Mouse (Mus musculus): ENCODE results near the gene Cirbp. TPM values are rescaled to one million over a fixed set of nuclear protein-coding genes. Genes with fewer than 3 reads are reported as not detected.

Gene Cirbp
- total RNA-seq (2021), result 10 to 100 TPM; 84.3 to 88.4 TPM
- long read RNA-seq, experiment 1, transcript Cirbp-202 (7 exons, 1,321 nt), result major isoform, 107 of 134 reads
- long read RNA-seq, experiment 1, partial matches to known transcripts, result 11 of 134 reads
- long read RNA-seq, experiment 1, other reads (novel, unspliced or antisense), result 12 of 134 reads
- long read RNA-seq, experiment 2, transcript Cirbp-202 (7 exons, 1,321 nt), result major isoform, 163 of 187 reads
- long read RNA-seq, experiment 2, partial matches to known transcripts, result 1 of 187 reads
- long read RNA-seq, experiment 2, other reads (novel, unspliced or antisense), result 20 of 187 reads

GRCm38 (mm10) chr10:80165392-80166128, at the start of gene Cirbp:
Gene Cirbp (plus strand): TSS chr10:80165985.
- DNase-seq, result no peak

- no peak for DNase-seq
Measured at GRCm38 (mm10) chr10:80116563-80116926, 49.2 kb upstream of the Cirbp start.

DNA sequence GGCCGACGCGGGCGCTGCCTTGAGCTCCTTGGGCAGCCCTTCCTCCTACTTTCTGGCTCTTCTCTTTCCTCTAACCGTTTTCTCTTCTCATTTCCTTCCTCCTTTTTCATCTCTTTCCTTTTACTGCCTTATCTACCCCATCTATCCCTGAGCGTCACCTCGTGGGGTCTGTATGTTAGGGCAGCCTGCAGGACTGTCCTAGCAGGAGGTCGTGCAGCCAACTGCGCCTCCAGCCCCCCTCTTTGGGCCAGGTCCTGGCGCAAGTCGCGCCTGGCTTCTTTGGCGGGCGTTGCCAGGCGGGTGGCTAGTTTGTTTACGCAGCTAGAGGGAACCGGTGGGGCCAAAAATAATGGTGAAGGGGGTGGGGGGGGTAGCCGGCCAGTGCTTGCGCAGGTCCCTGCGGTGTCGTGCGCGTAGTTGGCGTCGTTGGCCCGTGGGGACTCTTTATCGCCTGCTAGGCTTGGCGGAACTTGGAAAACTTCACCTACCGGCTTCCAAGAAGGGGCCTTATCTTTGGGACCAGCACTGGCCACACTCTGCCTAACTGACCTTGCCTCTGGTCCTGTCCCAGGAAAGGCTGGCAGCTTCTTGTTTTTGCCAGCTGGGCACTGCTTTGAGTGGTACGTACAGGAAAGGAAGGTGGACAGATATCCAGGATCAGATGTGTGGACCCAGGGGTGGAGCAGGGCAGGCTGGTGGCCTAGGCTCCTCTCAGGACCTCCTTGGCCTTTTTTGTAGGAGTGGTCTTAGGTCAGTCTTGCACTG, 48.7 kb upstream of the Cirbp start:
- peak; percentile 63 for DNase-seq

- DNase-seq, result no peak
Measured at GRCm38 (mm10) chr10:80117736-80118135, 48.0 kb upstream of the Cirbp start.

- DNase-seq, result no peak
Measured at GRCm38 (mm10) chr10:80118552-80118951, 47.2 kb upstream of the Cirbp start.

GRCm38 (mm10) chr10:80120146-80120545, 45.6 kb upstream of the Cirbp start:
- DNase-seq, result no peak

GRCm38 (mm10) chr10:80121639-80122038, 44.1 kb upstream of the Cirbp start:
- no peak for DNase-seq

DNA sequence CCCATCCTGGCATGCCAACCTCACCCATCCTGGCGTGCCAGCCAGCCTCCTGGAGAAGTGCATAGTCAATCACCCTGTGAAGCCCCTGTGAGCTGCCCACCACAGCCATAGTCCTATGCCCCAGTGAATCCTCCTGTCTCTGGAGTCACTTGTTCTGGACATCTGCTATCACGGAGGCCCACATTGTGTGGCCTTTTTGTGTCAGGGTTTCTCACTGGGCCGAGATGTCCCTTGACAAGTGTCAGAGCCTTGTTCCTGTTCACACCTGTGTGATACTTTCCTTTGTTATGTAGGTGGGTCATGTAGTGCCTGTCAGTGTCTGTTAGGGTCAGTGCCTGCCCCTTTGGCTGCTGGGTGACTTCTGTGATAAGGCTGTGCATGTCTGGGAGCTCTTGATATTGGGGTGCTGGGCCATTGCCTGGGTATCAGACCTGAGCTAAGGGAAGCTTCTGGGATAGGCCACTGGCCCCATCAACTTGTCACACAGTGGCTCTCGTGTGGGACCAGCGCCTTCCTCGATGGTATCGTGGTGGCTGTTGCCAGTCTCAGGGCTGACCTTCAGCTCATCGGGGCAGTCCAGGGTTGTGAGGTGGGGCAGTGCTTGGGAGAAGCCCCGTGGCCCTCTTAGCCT, 41.7 kb upstream of the Cirbp start:
- no peak for DNase-seq

DNA sequence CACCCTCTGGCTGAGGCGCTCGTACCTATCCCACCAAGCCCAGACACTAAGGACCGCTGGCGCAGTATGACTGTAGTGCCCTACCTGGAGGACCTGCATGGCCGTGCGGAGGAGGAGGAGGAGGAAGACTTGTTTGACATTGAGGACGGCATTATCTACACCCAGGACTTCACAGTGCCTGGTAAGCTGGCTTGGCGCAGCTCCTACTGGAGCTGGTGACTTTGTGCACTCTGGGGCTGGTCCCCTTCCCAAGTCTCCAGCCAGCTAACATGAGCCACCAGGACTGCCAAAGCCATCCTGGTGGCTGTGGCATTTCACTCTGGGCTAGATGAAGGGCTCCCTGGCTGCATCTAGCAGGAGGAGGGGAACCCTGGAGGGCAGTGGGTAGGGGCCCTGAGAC, 37.9 kb upstream of the Cirbp start:
- no peak for DNase-seq

GRCm38 (mm10) chr10:80129846-80130245, 35.9 kb upstream of the Cirbp start:
- DNase-seq, result peak; percentile 11

GRCm38 (mm10) chr10:80130403-80131031, 35.3 kb upstream of the Cirbp start:
- DNase-seq, result no peak

- DNase-seq, result no peak
Measured at GRCm38 (mm10) chr10:80131316-80131951, 34.4 kb upstream of the Cirbp start.

- no peak for DNase-seq
Measured at GRCm38 (mm10) chr10:80131952-80132350, 33.8 kb upstream of the Cirbp start.

DNA sequence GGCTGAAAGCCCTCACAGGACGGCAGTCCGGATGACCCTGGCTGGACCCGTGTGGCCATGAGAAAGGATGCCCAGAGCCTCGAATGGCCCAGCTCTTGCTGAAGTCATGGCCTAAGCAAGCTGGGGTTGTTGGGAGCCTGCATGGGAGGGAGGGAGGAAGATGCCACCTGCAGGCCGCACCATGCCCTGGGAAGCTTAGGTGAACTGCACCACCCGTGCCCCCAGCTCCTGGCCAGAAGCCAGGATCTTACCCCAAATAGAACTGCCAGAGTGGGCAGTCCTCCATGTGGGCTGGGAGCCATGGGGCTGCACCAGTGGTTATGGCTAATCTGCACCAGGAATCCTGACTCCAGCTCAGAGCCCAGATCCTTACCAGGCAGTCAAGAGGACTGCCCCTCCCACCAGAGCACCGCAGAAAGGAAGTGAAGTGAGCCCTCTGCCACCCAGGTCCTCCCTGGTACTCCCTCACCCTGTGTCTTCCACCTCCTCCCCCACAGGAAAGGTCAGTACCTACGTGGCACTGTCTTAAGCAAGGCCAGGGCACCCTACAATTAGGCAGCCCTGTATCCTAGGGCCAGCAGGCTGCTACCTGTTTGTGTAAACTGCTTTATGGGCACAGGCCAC, 32.4 kb upstream of the Cirbp start:
- DNase-seq, result peak; percentile 55

DNA sequence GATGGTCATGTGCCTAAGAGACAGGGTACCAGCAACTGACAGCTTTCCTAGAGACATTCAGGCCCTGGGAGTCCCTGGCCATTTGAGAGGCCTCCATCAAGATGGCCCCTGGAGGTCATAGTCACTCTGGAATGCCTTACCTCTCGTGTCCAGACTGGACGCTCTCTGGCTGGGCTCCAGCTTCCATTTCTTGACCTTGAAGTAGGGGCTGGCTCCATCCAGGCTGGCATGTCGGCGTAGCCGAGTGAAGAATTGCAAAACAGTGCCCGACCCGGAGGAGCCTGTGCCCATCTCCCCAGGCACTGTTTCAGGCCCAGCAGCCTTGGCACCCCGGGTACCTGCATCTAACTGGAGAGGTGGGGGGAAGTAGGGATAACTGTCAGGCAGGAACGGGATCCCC, 31.4 kb upstream of the Cirbp start:
- peak; percentile 15 for DNase-seq

DNA sequence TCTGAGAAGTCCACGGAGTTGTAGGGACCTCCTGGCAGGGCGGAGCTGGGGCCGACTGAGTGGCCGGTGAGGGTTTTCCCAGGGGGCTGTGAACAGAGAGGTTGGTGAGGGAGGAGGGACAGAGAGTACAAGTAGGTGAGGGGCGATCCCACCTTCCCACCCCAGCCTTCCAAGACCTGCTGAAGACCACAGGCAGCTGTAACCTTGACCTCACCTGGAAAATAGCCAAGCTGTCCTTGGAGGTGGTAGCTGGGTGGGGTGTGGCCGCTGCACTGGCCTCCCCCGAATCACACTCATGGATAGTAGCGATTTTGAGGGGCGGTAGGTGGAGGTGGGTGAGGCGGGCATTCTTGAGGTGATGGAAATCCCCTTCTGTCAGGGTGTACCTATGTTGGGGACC, 30.6 kb upstream of the Cirbp start:
- no peak for DNase-seq

- DNase-seq, result no peak
Measured at GRCm38 (mm10) chr10:80135641-80136040, 30.1 kb upstream of the Cirbp start.

- DNase-seq, result peak; percentile 13
Measured at GRCm38 (mm10) chr10:80136179-80136951, 29.4 kb upstream of the Cirbp start.

DNA sequence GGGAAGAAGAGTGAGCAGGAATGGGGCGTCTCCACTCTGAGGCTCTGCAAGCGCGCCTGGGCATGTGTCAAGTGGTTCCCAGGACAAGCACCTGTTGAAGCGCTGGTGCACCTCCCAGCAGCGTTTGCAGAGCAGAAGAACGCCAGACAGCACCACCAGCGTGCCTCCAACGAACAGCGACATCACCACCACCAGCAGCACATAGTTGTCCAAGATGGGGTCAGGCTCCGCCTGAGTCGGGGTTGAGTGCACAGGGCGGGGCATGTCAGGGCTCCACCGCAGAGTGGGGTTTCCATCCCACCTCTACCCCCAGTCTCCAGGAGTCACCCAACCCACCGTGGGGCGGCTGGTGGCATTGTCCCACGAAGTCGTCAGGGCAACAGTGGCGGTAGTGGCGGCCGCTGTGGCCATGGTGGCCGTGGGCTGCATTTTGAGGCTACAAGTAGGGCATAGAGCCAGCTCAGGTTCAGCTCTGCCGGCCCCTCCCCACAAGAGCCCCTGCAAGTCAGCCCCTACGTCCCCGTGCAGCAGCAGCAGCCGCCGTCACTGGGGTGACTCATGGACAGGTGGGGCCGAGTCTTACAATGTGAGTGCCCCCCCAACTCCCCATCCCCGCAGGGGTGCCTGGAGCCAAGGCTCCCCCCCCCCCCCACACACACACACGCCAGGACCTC, 28.7 kb upstream of the Cirbp start:
- DNase-seq, result peak; percentile 16

All from gastrocnemius, postnatal 10 days (tissue).